Mouse (Mus musculus) testis, adult 2 months (tissue): ENCODE measurements around the gene Ubap1.

Source experiments
- CTCF ChIP-seq: fragments of 200-500 bp; IDR thresholded peaks from 2 replicates; pipeline ENCODE4 v1.5.1; 2012; ENCODE audit warnings: low read depth, mild to moderate bottlenecking, inconsistent platforms, low read length, moderate library complexity; ENCODE audit not compliant: control insufficient read depth, insufficient read depth, insufficient replicate concordance
- POLR2A ChIP-seq: fragments of 200-500 bp; IDR thresholded peaks from 2 replicates; pipeline ENCODE4 v1.6.1; 2012; ENCODE audit warnings: low read depth, mild to moderate bottlenecking, inconsistent platforms, low read length, moderate library complexity; ENCODE audit not compliant: control insufficient read depth

DNA sequence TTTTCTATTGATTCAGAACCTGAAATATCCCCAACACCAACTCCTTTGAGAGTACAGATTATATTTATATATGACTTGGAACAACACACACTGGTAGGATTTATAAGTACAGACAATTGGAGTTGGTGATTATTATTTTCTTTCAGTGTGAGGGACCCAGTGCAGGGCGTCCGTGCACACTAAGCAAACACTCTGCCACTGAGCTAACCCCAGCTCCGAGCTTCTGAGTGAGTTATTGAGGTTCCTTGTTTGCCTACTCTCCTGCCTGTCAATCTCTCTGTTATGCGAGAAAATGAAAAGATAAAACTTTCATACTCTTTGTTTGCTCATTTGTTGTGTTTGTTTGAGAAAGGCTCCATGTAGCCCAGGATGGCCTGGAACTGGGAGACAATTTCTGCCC, 27.8 kb upstream of the Ubap1 start:
- TF ChIP-seq CTCF (no peak), POLR2A (no peak)
